Mouse (Mus musculus) lung, postnatal 25 days (tissue): Measurements from ENCODE around the gene Igsf11.
A peak's percentile ranks its signal among the peaks of the same experiment; 100 is the strongest.
"Not testable (repeated sequence)": the region's sequence is repeated elsewhere in the genome, so short reads cannot be mapped to it uniquely, and the experiment has no call there.

Source experiments
- DNase-seq: peaks from one replicate; pipeline ENCODE4 v3.0.0; 2022; ENCODE audit warnings: low spot score

Gene Igsf11

GRCm38 (mm10) chr16:38983850-38984249, 91.4 kb downstream of the Igsf11 start:
- DNase-seq = not testable (repeated sequence)

- no peak for DNase-seq
Measured at GRCm38 (mm10) chr16:38985411-38985810, 92.9 kb downstream of the Igsf11 start.

- DNase-seq = no peak
Measured at GRCm38 (mm10) chr16:38986410-38986809, 93.9 kb downstream of the Igsf11 start.

GRCm38 (mm10) chr16:38993711-38994110, 101.2 kb downstream of the Igsf11 start:
- DNase-seq = no peak

GRCm38 (mm10) chr16:38998496-38999258, 106.2 kb downstream of the Igsf11 start:
- no peak for DNase-seq

- DNase-seq = no peak
Measured at GRCm38 (mm10) chr16:38999298-38999697, 106.8 kb downstream of the Igsf11 start.

GRCm38 (mm10) chr16:39006978-39007377, 114.5 kb downstream of the Igsf11 start:
- no peak for DNase-seq

GRCm38 (mm10) chr16:39019449-39019848, 127.0 kb downstream of the Igsf11 start:
- DNase-seq = no peak

GRCm38 (mm10) chr16:39025989-39026736, 133.7 kb downstream of the Igsf11 start:
- DNase-seq = no peak

- no peak for DNase-seq
Measured at GRCm38 (mm10) chr16:39031350-39031749, 138.9 kb downstream of the Igsf11 start.

GRCm38 (mm10) chr16:39037257-39037656, 144.8 kb downstream of the Igsf11 start:
- DNase-seq = no peak

GRCm38 (mm10) chr16:39044381-39044780, 151.9 kb downstream of the Igsf11 start:
- no peak for DNase-seq

- DNase-seq = peak; percentile 4
Measured at GRCm38 (mm10) chr16:39048889-39049288, 156.4 kb downstream of the Igsf11 start.

- peak; percentile 39 for DNase-seq
Measured at GRCm38 (mm10) chr16:39052971-39053370, 160.5 kb downstream of the Igsf11 start.

GRCm38 (mm10) chr16:39053779-39054178, 161.3 kb downstream of the Igsf11 start:
- DNase-seq = no peak

GRCm38 (mm10) chr16:39056061-39056460, 163.6 kb downstream of the Igsf11 start:
- no peak for DNase-seq

GRCm38 (mm10) chr16:39056961-39057360, 164.5 kb downstream of the Igsf11 start:
- no peak for DNase-seq

- DNase-seq = no peak
Measured at GRCm38 (mm10) chr16:39058869-39059268, 166.4 kb downstream of the Igsf11 start.

- peak; percentile 5 for DNase-seq
Measured at GRCm38 (mm10) chr16:39062596-39062995, 170.1 kb downstream of the Igsf11 start.

- no peak for DNase-seq
Measured at GRCm38 (mm10) chr16:39065576-39065975, 173.1 kb downstream of the Igsf11 start.

GRCm38 (mm10) chr16:39071431-39071830, 179.0 kb downstream of the Igsf11 start:
- no peak for DNase-seq
